Mouse (Mus musculus): ENCODE results near the gene Ankrd12.

- TF ChIP-seq POLR2A (IDR thresholded peaks at IDR 0.05; ENCODE audit: insufficient read depth, low read depth, low read length) = no peak
- no peak for TF ChIP-seq CTCF (IDR thresholded peaks at IDR 0.05)
Measured at GRCm38 (mm10) chr17:65956140-65956539, 120.7 kb downstream of the Ankrd12 start.

Measured in heart, adult 2 months (tissue).